Mouse (Mus musculus): Measurements from ENCODE around the gene Rbms3. TPM values are rescaled to one million over a fixed set of nuclear protein-coding genes. Genes with fewer than 3 reads are reported as not detected.

Gene Rbms3
- polyA plus RNA-seq, 1 experiment from 2014 or later: 43.1 TPM

DNA sequence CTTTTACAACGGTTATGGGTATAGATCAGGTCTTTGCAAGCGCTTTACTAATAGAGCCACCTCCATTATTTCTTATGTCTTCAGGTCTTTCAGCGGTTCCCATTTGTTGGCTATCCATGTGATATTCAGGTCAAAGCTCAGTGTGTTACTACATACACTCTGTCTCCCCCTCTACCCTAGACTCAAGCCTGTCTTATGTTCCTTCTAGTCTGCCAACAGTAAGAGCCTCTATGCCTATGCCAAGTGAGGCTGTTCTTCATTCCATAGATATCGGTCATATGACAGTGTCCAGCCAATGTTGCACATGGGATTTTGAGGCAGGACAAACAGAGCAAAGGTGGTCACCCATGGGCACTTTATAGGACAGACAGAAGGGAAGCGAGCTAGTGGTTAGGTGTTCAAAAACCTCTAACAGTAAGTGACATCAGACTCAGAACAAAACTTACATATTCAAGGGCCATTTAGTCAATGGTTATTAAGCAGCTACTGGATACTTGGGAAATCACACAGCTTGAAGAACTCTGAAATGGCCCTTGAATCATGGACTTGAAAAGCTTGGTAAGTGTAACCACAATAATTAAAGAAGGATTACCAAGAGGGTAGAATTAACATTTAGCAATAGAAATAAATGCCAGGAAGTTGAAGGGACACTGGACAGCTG lies 395.5 kb downstream of the Rbms3 start:
- Histone ChIP-seq H3K4me3 (ENCODE audit: low read length) (no peak overlapping the region), H3K9ac (ENCODE audit: low read depth, low read length) (no peak overlapping the region), H3K4me2 (ENCODE audit: low read depth, low read length) (no peak overlapping the region), H3K4me1 (ENCODE audit: control insufficient read depth, insufficient read depth, low read length) (peaks cover 5% of the 10 kb centered on the region; the same call in 1 of the 2 replicates), H3K36me3 (ENCODE audit: control insufficient read depth, insufficient read depth, low read length) (no peaks in the 10 kb centered on the region), H3K27ac (ENCODE audit: low read length) (no peak overlapping the region), H3K27me3 (replicated peaks; ENCODE audit: control insufficient read depth, insufficient read depth, low read length) (no peaks in the 10 kb centered on the region), H3K9me3 (ENCODE audit: control insufficient read depth, low read length) (no peaks in the 10 kb centered on the region)
- WGBS: 93% methylated on average over 5 of the region's 5 CpGs
- ATAC-seq: no peak

GRCm38 (mm10) chr9:117222741-117223140 lies 407.0 kb downstream of the Rbms3 start:
- no peak overlapping the region for H3K9ac ChIP-seq (ENCODE audit: low read depth, low read length)
- no peaks in the 10 kb centered on the region for H3K36me3 ChIP-seq (ENCODE audit: control insufficient read depth, insufficient read depth, low read length)
- peaks cover 2% of the 10 kb centered on the region; the same call in 1 of the 2 replicates for H3K4me1 ChIP-seq (ENCODE audit: control insufficient read depth, insufficient read depth, low read length)

GRCm38 (mm10) chr9:117221481-117221880 lies 408.2 kb downstream of the Rbms3 start:
- Histone ChIP-seq H3K9ac (ENCODE audit: low read depth, low read length) (no peak overlapping the region), H3K27ac (ENCODE audit: low read length) (no peak overlapping the region), H3K4me2 (ENCODE audit: low read depth, low read length) (no peak overlapping the region), H3K4me3 (ENCODE audit: low read length) (no peak overlapping the region), H3K4me1 (ENCODE audit: control insufficient read depth, insufficient read depth, low read length) (peaks cover 2% of the 10 kb centered on the region; the same call in 1 of the 2 replicates), H3K27me3 (replicated peaks; ENCODE audit: control insufficient read depth, insufficient read depth, low read length) (no peaks in the 10 kb centered on the region), H3K36me3 (ENCODE audit: control insufficient read depth, insufficient read depth, low read length) (no peaks in the 10 kb centered on the region), H3K9me3 (ENCODE audit: control insufficient read depth, low read length) (no peaks in the 10 kb centered on the region)
- ATAC-seq: no peak
- 79% methylated on average over 4 of the region's 4 CpGs for WGBS

More at GRCm38 (mm10) chr9:117222741-117223140, 407.0 kb downstream of the Rbms3 start:
- ATAC-seq: no peak
- WGBS: 62% methylated on average over 8 of the region's 8 CpGs
- Histone ChIP-seq H3K27me3 (replicated peaks; ENCODE audit: control insufficient read depth, insufficient read depth, low read length) (no peaks in the 10 kb centered on the region), H3K4me2 (ENCODE audit: low read depth, low read length) (no peak overlapping the region), H3K9me3 (ENCODE audit: control insufficient read depth, low read length) (no peaks in the 10 kb centered on the region), H3K4me3 (ENCODE audit: low read length) (no peak overlapping the region), H3K27ac (ENCODE audit: low read length) (no peak overlapping the region)

DNA sequence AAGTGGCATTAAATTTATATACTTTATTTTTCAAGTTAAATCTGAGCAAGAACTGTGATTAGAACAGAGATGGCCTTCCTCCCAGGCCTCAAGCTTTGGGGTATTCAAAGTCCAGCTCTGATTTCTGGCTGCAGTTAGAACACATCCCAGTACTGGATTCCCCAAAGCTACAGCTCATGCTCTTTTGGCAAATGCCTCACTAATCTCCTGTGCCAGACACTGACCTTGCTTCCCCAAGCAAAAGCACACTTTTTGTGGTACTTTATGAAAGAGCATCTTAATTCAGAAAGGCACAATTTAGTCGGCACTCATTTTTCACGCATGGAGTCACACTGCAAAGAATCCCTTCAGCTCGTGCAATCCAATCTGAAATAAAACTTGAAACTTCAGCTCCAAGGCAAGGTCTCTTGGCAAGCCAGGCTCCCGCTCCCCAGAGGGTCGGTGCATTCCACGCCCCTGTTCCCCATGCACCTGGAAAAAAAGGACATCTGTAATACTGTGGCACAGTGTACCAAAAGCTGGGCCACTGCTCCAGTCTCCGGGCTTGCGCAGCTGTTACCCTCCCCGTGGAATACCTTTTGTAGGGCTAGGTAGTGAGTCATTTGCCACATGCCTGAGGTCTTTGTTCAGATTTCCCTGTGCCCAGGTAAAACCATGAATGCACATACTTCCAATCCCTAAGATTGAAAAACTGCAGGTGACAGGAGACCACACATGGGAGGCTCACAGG lies 413.5 kb downstream of the Rbms3 start:
- H3K9ac ChIP-seq (ENCODE audit: low read depth, low read length): no peak overlapping the region
- WGBS: 83% methylated on average over 9 of the region's 9 CpGs
- H3K4me1 ChIP-seq (ENCODE audit: control insufficient read depth, insufficient read depth, low read length): no peaks in the 10 kb centered on the region
- H3K36me3 ChIP-seq (ENCODE audit: control insufficient read depth, insufficient read depth, low read length): no peaks in the 10 kb centered on the region
- no peak for ATAC-seq
- no peaks in the 10 kb centered on the region for H3K9me3 ChIP-seq (ENCODE audit: control insufficient read depth, low read length)
- no peak overlapping the region for H3K4me2 ChIP-seq (ENCODE audit: low read depth, low read length)
- no peak overlapping the region for H3K4me3 ChIP-seq (ENCODE audit: low read length)
- no peak overlapping the region for H3K27ac ChIP-seq (ENCODE audit: low read length)
- H3K27me3 ChIP-seq (replicated peaks; ENCODE audit: control insufficient read depth, insufficient read depth, low read length): no peaks in the 10 kb centered on the region

DNA sequence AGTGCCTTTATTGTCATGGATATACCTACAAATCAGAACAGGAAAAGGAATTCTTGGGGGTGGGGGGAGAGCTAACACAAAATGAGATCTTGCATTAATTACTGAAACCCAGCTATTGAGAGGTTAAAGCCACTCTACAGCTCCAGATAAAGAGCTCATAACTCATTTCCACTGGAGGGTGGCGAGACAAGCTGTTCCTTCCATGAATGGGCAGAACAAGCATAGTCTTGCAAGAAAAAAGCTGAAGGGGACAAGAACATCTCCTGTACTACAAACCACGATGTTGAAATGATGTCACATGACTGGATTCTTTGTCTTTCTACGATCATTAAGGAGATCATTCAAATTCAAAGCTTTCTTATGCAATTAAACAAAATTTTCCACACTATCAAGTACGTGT lies 417.7 kb downstream of the Rbms3 start:
- Histone ChIP-seq H3K4me1 (ENCODE audit: control insufficient read depth, insufficient read depth, low read length) (peaks cover 2% of the 10 kb centered on the region; the same call in 1 of the 2 replicates), H3K27ac (ENCODE audit: low read length) (no peak overlapping the region), H3K27me3 (replicated peaks; ENCODE audit: control insufficient read depth, insufficient read depth, low read length) (no peaks in the 10 kb centered on the region), H3K9me3 (ENCODE audit: control insufficient read depth, low read length) (no peaks in the 10 kb centered on the region), H3K36me3 (ENCODE audit: control insufficient read depth, insufficient read depth, low read length) (no peaks in the 10 kb centered on the region), H3K4me2 (ENCODE audit: low read depth, low read length) (no peak overlapping the region), H3K9ac (ENCODE audit: low read depth, low read length) (no peak overlapping the region), H3K4me3 (ENCODE audit: low read length) (no peak overlapping the region)
- WGBS: 63% methylated on average over 4 of the region's 4 CpGs
- no peak for ATAC-seq

- H3K36me3 ChIP-seq (ENCODE audit: control insufficient read depth, insufficient read depth, low read length): no peaks in the 10 kb centered on the region
- H3K27me3 ChIP-seq (replicated peaks; ENCODE audit: control insufficient read depth, insufficient read depth, low read length): no peaks in the 10 kb centered on the region
- no peaks in the 10 kb centered on the region for H3K9me3 ChIP-seq (ENCODE audit: control insufficient read depth, low read length)
- no peak overlapping the region for H3K9ac ChIP-seq (ENCODE audit: low read depth, low read length)
- no peak overlapping the region for H3K27ac ChIP-seq (ENCODE audit: low read length)
- peaks cover 2% of the 10 kb centered on the region; the same call in 1 of the 2 replicates for H3K4me1 ChIP-seq (ENCODE audit: control insufficient read depth, insufficient read depth, low read length)
- no peak overlapping the region for H3K4me2 ChIP-seq (ENCODE audit: low read depth, low read length)
- H3K4me3 ChIP-seq (ENCODE audit: low read length): no peak overlapping the region
- 52% methylated on average over 2 of the region's 2 CpGs for WGBS
- ATAC-seq: no peak
These were observed 419.4 kb downstream of the Rbms3 start for GRCm38 (mm10) chr9:117210344-117210743.

GRCm38 (mm10) chr9:117205395-117205794 lies 424.3 kb downstream of the Rbms3 start:
- Histone ChIP-seq H3K4me2 (ENCODE audit: low read depth, low read length) (no peak overlapping the region), H3K27ac (ENCODE audit: low read length) (no peak overlapping the region), H3K4me3 (ENCODE audit: low read length) (no peak overlapping the region), H3K9me3 (ENCODE audit: control insufficient read depth, low read length) (no peaks in the 10 kb centered on the region), H3K36me3 (ENCODE audit: control insufficient read depth, insufficient read depth, low read length) (no peaks in the 10 kb centered on the region), H3K9ac (ENCODE audit: low read depth, low read length) (no peak overlapping the region), H3K4me1 (ENCODE audit: control insufficient read depth, insufficient read depth, low read length) (0 out of 2 replicates have a peak, but pooled peaks cover under 1% of the 10 kb centered on the region), H3K27me3 (replicated peaks; ENCODE audit: control insufficient read depth, insufficient read depth, low read length) (no peaks in the 10 kb centered on the region)
- ATAC-seq: no peak
- 56% methylated on average over 6 of the region's 6 CpGs for WGBS

DNA sequence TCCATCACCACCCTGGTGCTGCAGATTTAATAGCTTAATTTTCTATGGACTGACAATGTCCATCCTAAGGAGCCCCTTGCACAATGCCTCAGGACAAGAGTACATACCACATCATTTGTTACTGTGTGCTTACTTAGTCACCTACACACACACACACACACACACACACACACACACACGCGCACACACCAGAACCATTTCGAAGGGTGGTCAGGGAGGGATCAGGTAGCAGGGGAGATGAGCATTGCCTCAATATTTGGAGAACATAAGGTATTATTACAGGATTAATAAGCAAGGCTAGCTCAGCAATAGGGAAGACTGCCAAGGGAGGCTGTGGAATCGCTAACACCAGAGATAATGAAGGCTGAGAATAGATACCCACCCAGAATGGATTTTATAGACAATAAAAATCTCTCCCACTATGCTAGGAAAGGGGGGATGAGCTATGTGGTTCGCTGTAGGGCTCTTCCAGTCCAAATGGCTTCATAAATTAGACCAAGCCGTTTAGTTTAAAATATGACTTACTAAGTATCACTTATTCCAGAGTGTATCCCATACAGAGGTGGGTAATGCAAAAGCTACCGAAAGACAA lies 429.6 kb downstream of the Rbms3 start:
- H3K4me1 ChIP-seq (ENCODE audit: control insufficient read depth, insufficient read depth, low read length): no peaks in the 10 kb centered on the region
- no peak overlapping the region for H3K4me3 ChIP-seq (ENCODE audit: low read length)
- no peaks in the 10 kb centered on the region for H3K27me3 ChIP-seq (replicated peaks; ENCODE audit: control insufficient read depth, insufficient read depth, low read length)
- H3K27ac ChIP-seq (ENCODE audit: low read length): no peak overlapping the region
- no peak for ATAC-seq
- WGBS: 81% methylated on average over 7 of the region's 7 CpGs
- no peaks in the 10 kb centered on the region for H3K9me3 ChIP-seq (ENCODE audit: control insufficient read depth, low read length)
- H3K36me3 ChIP-seq (ENCODE audit: control insufficient read depth, insufficient read depth, low read length): no peaks in the 10 kb centered on the region
- H3K9ac ChIP-seq (ENCODE audit: low read depth, low read length): no peak overlapping the region
- H3K4me2 ChIP-seq (ENCODE audit: low read depth, low read length): no peak overlapping the region

DNA sequence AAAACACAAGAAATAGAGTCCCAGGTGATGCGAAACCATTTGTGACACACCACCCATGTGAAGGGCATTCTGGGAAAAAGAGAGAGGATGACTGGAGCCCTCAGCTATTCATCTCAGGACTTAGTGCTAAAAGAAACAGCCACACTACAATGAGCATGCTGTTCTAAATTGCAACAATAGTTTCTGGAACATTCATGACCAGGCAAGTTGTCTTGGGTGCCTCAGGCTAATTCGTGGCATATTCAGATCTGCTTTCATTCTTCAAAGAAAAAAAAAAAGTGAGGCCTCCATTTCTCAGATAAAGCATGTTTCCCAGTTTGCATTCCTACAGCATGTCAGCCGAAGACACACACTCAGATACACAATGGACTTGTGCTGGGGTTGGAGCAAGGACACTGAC lies 432.2 kb downstream of the Rbms3 start:
- H3K9ac ChIP-seq (ENCODE audit: low read depth, low read length): no peak overlapping the region
- H3K4me1 ChIP-seq (ENCODE audit: control insufficient read depth, insufficient read depth, low read length): peaks cover 12% of the 10 kb centered on the region
- H3K9me3 ChIP-seq (ENCODE audit: control insufficient read depth, low read length): no peaks in the 10 kb centered on the region
- no peak overlapping the region for H3K27ac ChIP-seq (ENCODE audit: low read length)
- no peak overlapping the region for H3K4me2 ChIP-seq (ENCODE audit: low read depth, low read length)
- H3K36me3 ChIP-seq (ENCODE audit: control insufficient read depth, insufficient read depth, low read length): no peaks in the 10 kb centered on the region
- WGBS: 77% methylated on average over 3 of the region's 3 CpGs
- no peak overlapping the region for H3K4me3 ChIP-seq (ENCODE audit: low read length)
- ATAC-seq: no peak
- no peaks in the 10 kb centered on the region for H3K27me3 ChIP-seq (replicated peaks; ENCODE audit: control insufficient read depth, insufficient read depth, low read length)
